Mouse (Mus musculus): Measurements from ENCODE around the gene Myo6.

Gene Myo6

DNA sequence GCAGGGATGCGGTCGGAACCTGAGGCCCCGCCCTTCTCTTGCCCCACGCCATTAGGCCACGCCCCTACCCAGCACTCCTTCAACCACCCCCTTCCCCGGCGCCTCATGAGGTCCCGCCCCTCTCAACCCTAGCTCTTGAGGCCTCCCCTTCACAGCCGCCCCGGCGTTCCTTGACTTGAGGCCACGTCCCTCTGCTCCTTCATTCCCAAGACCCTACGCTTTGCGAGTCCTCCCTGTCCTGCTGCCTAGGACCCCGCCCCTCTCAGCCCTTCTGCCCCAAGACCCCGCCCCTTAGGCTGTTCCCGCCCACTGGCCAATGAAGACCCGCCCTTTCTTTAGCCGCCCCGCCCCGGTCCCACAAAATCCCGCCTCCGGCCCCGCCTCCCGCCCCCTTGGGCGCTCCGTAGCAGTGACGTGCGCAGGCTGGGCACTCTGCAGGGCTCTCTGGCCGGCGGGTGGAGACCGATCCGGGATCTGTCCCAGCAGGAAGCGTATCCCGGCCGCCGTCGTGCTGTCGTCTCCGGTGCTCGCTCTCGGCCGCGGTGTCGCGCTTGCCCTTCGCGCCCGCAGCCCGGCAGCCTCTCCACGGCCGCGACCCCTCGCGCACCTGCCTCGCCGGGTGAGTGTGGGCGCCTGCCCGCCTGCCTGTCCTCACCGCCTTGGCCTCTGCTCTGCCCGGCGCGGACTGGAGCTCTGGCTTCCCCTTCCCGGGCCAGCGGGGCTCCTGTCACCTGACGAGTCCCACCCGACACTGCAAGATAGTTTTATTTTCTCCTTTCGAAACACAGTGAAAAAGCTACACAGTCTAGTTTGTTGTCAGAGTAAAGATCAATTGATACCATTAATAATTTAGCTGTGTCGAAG lies at the start of gene Myo6:
TSS of gene Myo6 (plus strand) at position 421 of the 864 bp plus-strand sequence.
- DNase-seq: peak; percentile 92 to 93

DNA sequence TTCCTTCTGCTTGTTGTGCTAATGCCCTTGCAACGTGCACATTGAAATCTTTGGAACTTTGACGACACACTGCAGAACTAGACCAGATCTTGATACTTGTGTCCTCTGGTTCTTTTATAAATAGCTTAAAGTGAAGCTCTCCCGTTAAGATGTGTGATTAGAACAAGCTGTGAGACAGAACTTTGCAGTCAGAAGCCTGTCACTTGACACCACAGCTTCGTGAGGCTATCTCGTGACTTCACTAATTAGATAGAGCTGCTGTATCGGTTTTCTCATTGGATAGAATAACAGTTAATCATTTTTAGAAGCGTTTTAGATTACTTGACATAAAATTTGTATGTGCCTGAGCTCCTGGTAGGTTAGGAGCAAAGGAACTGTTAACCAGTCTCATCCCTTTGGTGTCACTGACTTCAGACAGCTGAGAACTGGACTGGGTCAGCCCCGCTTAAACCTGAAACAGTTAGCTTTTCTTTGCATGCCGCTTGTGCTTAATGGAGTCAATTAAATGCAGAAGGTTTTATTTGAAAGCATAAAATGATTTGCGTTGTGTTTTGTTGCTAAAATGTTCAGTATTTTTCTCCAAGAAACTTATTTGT lies 18.7 kb upstream of the Myo6 start:
- DNase-seq: no peak

DNA sequence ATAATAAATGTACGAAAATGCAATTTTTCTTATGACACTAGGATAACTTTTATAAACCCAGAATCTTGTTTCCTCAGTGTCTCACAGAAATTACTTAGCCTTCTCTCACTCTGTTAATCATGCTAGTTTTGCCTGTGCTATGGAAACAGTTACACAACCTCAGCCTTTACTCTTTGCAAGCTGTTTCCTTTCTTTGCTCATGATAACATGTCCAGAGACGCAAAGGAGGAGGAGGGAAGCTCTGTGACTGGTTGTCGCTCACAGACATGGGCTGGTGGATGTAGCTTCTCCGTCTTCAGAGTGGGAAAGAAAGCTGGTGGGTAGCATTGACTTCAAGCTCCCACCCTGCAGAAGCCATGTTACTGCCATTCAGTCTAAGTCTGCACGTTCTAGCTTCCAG lies 15.2 kb upstream of the Myo6 start:
- no peak for DNase-seq

DNA sequence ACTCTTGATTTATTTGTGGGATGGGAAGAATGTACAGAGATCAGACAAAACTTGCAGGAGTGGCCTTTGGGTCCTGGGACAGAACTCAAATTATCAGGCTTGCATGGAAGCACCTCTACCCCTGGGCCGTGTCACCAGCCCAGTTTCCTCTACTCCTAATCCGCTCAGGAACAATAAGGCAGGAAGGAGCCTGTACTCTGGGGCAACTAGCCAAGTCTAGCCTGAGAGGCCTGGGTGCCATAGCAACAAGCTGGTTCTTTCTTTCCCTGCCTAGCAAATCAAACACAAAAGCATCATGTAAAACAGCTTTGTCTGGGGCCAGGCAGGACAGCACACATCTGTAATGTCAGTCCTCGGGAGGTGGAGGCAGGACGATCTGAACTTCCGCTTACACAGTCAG lies 9.6 kb upstream of the Myo6 start:
- peak; percentile 70 to 83 for DNase-seq

DNA sequence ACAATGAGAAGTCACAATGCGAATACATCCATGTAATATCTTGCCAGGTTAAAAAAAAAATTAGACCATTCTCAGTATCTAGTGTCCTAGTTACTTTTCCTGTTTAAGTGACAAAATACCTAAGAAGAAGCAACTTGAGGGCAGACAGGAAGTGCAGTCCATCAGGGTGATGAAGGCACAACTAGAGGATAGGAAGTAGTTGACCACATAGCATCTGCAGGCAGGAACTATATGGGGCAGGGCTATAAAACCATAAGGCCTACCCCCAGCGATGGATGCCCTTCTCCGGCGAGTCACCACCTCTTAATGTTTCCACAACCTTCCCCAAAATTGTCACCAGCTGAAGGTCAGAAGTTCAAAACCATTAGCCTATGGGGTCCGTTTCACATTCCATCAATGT lies 8.1 kb upstream of the Myo6 start:
- no peak for DNase-seq

- DNase-seq: no peak
These were observed 6.9 kb upstream of the Myo6 start for GRCm38 (mm10) chr9:80157840-80158465.

GRCm38 (mm10) chr9:80158937-80159336 lies 5.9 kb upstream of the Myo6 start:
- DNase-seq: no peak

- DNase-seq: no peak
These were observed 3.4 kb upstream of the Myo6 start for GRCm38 (mm10) chr9:80161451-80161850.

DNA sequence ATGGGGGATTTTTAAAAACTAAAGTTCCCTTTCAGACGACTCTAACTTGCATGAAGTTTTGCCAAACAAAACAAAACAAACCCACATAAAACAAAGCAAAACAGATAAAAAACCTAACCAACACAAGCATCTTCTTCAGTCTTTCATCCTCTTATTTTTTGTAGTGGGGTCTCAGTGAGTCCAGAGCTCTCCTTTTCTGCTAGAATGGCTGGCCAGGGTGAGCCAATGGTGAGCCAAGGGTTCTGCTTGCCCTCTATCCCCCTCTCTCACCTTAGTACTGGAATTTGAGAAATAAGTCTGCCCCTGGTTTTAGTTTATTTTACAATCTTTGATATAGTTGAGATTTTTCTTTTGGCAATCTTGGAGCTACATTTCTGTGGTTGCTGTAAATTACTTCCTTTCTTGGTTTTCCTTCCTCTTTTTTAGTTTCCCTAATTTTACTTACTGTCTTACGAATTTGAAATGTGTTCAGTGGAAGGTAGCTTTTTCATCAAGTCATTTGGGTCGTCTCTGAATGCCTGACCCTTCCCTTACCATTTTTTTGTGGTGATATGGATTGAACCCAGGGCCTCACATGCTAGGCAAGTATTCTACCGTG lies 1.6 kb upstream of the Myo6 start:
- DNase-seq: no peak

DNA sequence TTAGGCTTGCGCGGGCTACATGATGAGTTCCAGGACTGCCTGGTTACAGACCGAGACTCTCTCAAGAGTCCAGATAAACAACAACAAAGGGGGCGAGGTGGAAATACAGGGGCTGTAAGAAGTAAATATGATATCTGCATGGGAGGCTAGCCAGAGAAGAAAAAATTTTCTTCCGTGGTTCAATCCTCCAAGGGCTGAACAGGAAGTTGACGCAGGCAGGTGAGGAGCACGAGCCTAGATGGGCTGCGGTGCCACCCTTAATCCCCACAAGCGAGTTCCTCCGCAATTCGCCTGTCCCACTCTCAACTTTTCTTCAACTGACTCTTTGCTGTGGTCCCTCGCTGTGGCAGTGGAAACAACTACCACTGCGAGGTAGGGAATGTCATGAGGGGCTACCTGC lies 640 bp upstream of the Myo6 start:
- peak in 1 of 2 experiments; percentile 17 for DNase-seq

GRCm38 (mm10) chr9:80165690-80166089 lies 859 bp downstream of the Myo6 start:
- no peak for DNase-seq

GRCm38 (mm10) chr9:80166425-80166824 lies 1.6 kb downstream of the Myo6 start:
- peak in 1 of 2 experiments; percentile 21 for DNase-seq

DNA sequence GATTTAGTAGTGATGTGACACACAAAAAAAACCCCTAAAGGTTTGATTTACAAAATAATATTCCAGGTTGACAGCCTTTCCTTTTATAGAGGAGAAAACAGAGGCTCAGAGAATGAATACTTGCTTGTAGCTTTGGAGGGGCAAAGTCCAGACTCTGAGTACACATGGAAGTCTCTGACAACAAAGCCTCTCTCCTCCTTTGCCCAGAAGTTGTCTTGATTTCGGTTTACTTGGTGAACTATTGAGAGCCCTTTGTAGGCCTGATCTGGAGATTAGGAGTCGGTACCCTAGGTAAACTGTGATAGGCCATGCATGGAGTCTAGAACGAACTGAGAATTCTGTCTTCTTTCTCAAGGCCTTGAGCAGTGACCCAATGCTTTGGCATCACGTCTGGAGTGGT lies 2.3 kb downstream of the Myo6 start:
- DNase-seq: no peak

GRCm38 (mm10) chr9:80169551-80169950 lies 4.7 kb downstream of the Myo6 start:
- DNase-seq: no peak

DNA sequence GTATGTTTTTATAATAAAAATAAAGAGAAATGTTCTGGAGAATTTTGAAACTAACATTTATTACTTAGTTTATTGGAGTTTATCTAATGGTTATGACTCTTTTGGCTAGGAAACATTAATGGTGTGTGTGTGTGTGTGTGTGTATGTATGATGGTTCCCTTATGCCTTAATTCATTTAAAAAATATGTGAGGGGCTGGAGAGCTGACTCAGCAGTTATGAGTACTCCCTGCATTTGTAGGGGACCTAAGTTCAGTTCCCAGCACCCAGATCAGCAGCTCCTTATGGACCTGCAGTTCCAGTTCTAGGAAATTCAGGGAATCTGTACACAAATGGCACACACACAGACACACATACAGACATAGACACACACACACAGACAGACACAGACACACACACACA lies 6.4 kb downstream of the Myo6 start:
- DNase-seq: no peak

GRCm38 (mm10) chr9:80172396-80173222 lies 7.8 kb downstream of the Myo6 start:
- DNase-seq: no peak

GRCm38 (mm10) chr9:80173629-80174028 lies 8.8 kb downstream of the Myo6 start:
- DNase-seq: peak; percentile 18 to 34

GRCm38 (mm10) chr9:80176696-80177478 lies 12.1 kb downstream of the Myo6 start:
- peak in 1 of 2 experiments; percentile 20 for DNase-seq

DNA sequence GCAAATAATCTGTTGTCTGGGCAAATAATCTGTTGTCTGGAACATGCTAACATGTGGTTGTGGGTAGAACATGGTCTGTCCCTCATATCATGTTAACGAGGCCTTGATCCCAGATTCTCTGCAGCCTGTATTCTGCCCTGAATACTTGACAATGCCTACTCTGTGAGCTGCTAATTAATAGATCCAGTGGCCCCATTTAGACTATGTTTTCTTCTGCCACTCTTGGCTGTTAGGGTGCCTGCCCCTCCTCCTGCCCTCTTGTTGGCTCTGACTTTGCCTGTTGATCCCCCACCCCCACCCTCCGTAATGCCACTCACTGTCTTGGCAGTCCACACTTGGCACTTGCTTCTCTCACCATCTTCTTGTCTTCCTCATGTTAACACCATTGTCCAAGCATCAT lies 13.8 kb downstream of the Myo6 start:
- DNase-seq: no peak

DNA sequence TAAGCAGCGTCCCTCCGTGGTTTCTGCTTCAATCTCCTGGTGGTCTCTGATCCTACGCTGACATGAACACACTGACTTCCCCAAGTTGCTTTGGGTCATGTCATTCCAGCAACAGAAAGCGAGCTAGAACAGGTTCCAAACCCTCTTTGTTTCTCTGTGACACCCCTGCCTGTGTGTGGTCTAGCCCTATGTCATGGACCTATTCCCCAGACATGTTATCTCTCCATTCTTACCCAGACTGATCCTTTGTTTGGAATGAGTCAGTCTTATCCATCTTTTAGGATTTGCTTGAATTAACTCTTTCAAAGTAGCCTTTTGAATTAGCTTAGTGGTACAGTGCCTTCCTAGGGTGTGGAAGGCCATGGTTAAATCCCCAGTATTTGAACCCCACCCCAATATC lies 14.9 kb downstream of the Myo6 start:
- DNase-seq: no peak

- DNase-seq: no peak
These were observed 15.9 kb downstream of the Myo6 start for GRCm38 (mm10) chr9:80180771-80181170.

DNA sequence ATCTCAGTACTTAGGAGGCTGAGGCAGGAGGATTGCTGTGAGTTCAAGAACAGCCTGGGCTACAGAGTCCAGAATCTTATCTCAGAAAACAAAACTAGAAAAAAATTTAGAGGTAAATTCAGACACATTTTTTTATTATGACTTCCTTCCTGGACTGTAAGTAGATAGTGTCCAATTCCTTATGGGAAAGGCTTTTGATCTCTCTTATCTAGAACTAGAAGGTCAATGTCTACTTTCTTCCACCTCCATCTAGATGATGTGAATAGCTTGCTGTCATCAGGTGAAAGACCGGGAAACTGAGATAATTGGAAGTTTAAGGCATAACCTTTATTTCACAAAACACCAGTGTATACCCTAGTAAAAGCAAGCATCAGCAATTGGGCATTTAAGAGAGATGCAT lies 16.9 kb downstream of the Myo6 start:
- DNase-seq: no peak

All from lung, adult 18-20 months (tissue).